Mouse (Mus musculus) retina, postnatal 7 days (tissue): ENCODE results near the gene Irf4.

Experiments used
- DNase-seq: peaks from one replicate; pipeline ENCODE4 v3.0.0-alpha.2; 2012; ENCODE audit warnings: low read depth, low spot score

Irf4 gene

DNA sequence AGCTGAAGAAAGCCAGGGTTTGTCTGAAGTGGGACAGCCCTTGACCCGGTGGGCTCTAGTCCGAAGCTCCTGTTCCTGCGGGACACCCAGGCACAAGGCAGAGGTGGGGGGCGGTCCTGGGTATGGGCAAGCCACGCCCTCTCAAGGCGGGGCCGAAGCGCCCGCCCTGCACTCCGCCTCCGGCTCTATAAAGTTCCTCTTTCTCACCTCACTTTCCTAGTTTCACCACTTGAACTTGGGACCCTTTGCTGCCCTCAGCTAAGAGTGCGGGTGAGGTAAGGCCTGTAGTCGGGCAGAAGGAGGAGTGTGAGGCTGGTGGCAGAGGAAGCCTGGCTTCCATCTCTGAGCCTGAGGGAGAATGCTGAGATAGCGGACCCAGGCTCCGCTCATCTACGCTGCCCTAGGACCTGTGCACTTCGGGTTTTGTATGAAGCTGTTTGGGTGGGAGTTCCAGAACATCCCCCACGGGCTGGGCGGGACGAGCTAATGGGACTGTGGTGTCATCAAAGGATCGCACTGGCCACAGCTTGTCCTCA lies at the start of gene Irf4:
Irf4 (plus strand) TSS at position 206 of the 536 bp plus-strand sequence.
- no peak for DNase-seq

- no peak for DNase-seq
Measured at GRCm38 (mm10) chr13:30702695-30703094, 46.3 kb upstream of the Irf4 start.

DNA sequence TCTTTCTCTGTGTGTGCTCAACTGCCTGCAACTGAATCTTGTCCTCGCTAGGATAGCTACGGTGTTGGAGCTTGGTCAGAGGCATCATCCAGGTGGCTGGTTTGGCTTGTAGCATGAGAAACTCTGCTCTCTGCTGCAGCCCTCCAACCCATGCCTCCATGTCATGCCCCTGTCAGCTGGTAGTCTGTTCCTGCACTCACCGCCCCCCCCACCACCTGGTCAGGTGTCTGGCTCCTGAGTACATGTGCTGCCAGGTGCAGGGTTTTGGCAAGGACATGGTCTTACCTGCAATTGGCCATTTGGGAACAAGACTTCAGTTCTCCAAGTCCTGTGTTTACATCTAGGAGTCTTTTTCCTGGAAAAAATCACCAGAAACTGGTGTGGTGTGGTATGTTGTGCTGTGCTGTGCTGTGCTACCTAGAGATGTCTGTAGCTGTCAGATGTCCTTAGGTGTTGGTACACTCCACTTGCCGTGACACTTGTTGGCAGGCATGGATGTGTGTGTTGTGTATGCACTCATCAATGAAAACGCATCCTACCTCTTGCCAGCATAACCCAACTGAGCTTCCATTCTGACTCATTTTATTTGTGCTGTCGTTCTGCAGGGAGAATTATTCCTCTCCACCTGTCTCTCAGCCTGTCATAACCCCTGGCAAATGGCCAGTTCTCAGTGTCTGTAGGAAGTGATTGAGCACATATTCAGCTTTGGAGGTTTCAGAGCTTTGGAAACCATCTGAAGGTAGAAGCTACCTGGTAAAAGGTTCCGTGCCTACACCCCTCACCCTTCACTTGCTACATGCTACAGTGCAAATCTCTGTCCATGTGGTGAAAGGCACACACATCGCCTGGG lies 44.6 kb upstream of the Irf4 start:
- DNase-seq: no peak

- no peak for DNase-seq
Measured at GRCm38 (mm10) chr13:30711066-30711465, 38.0 kb upstream of the Irf4 start.

DNA sequence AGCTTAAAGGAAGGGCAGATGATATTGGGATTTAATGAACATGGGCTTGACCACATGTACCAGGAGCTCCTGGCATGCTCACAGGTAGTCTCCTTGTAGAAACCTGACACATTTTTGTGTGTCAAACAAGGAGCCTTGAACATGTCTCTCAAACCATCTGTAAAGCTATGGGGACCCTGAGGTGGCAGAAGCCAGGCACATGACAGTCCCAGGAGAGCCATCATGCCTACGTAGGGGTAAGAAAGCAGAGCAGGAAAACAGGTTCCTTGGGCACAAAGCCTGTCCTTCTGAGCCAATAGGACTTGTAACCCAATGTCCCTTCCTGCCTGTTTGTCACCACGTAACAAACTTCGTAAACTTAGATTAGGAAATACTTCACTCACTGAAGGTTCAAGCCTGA lies 37.3 kb upstream of the Irf4 start:
- no peak for DNase-seq

- no peak for DNase-seq
Measured at GRCm38 (mm10) chr13:30712280-30712679, 36.7 kb upstream of the Irf4 start.

- DNase-seq: no peak
Measured at GRCm38 (mm10) chr13:30713621-30714020, 35.4 kb upstream of the Irf4 start.

GRCm38 (mm10) chr13:30714552-30714951 lies 34.5 kb upstream of the Irf4 start:
- DNase-seq: no peak

GRCm38 (mm10) chr13:30715060-30715459 lies 34.0 kb upstream of the Irf4 start:
- no peak for DNase-seq

DNA sequence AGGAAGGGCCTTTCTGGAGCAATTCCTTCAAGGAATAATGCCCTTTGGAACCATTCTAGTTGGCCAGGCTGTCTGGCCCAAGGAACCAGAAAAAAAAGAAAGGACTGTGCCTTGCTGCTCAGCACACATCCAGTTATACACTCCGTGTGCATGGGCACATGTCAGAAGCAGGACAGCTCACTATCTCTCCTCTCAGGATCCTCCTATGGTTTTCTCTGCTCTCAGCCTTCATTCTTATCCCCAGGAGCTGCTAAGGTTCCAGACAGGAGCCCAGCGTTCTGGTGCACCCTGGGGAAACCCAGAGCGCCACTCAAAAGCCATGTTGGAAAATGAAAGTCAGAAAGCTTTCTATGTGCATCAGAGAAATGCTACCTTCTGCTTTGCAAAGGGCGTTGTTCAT lies 33.5 kb upstream of the Irf4 start:
- DNase-seq: no peak

DNA sequence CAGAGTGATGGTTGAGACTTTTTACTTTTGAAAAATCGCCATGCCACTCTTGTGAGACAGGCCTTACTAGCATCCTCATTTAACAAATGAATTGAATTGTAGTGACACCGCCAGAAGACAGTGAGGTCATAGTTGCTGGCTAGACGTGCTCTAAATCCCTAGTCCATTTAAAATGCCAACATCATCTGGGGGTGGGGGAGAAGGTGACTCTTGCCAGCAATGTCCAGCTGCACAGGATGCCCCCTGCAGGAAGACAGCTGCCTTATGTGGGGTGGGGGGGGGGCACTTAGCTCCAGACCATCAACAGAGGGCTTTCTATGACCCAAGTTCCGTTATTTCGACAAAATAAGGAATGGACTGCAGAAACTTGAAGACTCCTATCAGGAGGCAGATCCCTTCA lies 32.4 kb upstream of the Irf4 start:
- DNase-seq: no peak

DNA sequence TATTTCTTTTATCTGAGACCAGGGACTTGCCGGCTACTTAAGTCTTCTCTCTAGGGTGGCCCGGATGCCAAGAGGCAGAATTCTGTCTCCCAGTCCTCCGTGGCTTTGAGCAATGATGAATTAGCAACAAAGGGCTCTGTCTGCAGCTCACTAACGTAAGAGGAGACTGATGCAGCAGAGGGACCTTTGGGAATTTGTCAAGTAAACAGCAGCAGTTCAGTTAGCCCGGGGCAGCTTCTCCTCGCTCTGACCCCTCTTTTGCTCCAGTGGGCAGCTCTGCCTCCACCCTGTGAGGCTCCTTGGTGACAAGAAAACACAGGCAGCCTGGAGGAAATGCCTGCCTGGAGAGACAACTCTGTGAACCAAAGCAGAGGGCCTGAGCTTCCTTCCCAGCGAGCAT lies 26.4 kb upstream of the Irf4 start:
- no peak for DNase-seq

- no peak for DNase-seq
Measured at GRCm38 (mm10) chr13:30723258-30723657, 25.8 kb upstream of the Irf4 start.

- DNase-seq: no peak
Measured at GRCm38 (mm10) chr13:30723858-30724257, 25.2 kb upstream of the Irf4 start.

DNA sequence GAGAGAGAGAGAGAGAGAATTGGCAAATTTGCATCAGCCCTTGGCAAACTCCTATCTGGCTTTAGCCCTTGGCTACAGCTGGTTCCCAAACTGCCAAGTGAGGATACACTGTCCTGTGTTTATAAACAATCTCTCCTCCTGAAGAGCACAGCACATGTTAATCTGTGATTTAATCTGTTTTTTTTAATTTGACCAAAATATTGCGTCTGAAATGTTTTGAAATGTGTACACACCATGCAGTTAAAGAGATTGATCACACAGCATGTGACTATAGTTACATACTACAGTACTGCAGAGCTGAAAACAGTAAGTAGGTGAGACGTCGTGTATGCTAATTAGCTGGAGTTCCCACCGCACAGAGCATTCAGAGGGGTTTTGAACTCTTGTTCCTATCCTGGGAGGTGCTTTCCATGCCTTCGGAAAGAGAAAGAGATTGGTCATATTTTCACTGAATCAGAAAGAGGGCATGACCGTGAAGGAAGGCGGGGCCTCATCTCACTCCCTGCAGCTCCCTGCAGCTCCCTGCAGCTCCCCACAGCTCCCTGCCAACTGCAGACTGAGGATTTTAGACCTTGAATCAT lies 24.2 kb upstream of the Irf4 start:
- no peak for DNase-seq

DNA sequence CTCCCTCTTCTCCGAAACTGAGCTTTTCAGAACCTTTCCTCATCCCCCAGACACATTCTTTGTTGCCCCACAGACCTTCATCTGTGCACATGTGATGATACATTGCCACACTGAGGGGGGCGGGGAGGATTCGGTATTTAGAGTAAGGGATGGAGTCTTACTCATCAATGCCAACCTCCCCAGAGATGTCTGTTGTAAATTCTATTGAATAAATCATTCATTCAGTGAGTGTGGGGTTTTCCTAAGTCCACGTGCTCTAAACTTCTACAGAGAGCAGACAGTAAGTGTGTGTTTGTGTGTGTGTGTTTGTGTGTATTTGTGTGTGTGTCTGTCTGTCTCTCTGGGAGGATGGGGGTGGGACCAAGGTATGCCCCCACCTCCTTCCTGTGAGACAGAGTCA lies 22.1 kb upstream of the Irf4 start:
- DNase-seq: no peak

DNA sequence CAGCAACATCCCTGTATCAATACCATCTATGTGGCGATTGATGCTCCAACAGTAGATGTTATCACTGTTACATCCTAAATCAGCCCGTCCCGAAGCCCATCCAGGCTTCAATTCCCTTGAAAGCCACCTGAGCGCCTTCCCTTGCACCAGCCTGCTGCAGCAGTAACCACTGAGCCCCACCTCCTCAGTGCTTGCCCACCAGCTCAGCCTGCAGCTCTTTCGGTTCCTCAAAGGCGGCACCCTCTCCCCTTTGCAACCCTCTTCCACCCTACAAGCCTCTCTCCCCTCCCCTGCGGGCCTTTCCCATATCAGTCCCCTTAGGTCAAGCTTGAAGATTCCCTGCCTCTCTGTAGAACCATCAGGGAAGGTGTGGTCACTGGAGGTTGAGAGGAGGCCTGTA lies 20.9 kb upstream of the Irf4 start:
- no peak for DNase-seq

GRCm38 (mm10) chr13:30729245-30729644 lies 19.8 kb upstream of the Irf4 start:
- DNase-seq: no peak

DNA sequence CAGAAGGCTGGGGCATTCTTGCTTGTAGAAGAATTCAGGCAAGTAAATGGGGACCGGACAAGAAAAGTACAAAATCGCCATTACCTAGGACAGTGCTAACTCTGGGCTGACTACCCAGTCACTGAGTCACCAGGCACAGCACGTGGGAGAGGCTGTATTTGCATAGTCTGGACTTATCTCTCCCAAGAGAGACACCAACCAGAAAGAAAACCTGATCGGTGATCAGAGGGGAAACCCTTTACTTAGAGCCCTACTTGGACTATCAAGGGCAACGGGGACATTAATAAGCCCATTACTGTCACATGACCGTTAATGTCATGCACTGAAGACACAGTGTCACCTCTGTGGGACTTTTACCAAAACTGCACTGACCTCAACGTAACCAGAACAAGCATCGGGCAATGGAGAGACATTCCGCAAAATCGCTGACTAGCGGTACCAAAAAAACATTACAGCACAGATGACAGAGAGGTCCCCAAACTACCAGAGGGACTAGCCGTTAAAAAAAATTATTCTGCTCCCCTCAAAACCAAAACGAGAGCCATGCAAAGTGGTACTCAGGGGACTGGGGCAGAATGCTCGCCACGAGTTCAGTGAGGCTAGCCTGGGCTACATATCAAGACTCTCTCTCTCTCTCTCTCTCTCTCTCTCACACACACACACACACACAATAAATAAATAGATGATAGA lies 18.8 kb upstream of the Irf4 start:
- DNase-seq: no peak

DNA sequence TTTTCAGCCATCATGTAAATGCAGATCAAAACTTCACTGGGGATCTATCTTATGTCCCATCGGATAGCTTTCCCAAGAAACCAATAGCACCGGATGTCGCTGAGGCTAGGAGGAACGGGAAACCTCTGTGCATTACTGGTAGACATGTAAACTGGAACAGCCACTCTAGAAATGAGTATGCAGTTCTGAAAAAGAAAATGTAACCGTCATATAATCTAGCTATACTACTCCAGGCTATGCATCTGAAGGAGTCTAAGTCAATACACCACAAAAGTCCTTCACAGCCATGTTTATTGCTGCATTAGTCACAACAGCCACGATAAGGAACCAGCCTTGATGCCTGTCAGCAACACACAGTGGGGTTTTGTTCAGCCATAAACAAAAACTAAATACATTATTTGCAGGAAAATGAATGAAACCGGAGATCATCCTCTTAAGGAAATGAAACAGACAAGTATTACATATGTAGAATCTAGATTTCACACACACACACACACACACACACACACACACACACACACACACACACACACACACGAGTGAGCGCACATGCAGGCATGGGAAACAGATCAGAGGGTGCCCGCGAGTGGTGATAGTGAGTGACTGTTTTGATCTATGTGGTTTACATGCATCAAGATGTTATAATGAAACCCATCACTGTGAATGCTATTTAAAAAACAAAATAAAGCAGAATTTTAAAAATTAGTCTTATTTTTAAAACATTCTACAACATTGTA lies 16.1 kb upstream of the Irf4 start:
- DNase-seq: no peak

GRCm38 (mm10) chr13:30736721-30737120 lies 12.3 kb upstream of the Irf4 start:
- DNase-seq: no peak

DNA sequence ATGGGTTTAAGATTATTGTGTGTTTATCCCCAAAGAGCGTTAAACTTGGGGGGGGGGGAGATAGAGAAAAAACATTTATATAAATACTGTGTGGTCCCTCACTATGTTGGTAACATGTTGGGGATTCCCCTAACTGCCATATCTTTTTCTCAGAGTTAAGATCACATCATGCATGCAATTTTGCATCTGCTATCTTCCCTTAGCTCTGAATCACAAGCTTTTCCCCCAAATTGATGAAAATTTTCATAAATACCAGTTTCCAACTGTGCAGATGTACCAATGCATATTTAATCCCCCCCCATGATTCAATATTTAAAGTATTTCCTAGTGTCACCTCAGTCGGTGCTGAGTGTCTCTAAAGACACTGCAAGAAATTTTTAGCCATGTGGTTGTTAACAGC lies 11.8 kb upstream of the Irf4 start:
- DNase-seq: no peak
